Mouse (Mus musculus) macrophage (primary cell): ENCODE data around the gene Birc5. TPM values are rescaled to one million over a fixed set of nuclear protein-coding genes. Genes with fewer than 3 reads are reported as not detected.

Experiments used
- H3K27ac ChIP-seq: fragments of 350-480 bp; formaldehyde crosslinking; 2 replicates; pipeline ENCODE4 v1.9.0; 2021
- H3K36me3 ChIP-seq: fragments of 350-480 bp; formaldehyde crosslinking; 2 replicates; pipeline ENCODE4 v1.9.0; 2021; ENCODE audit errors: inconsistent target
- H3K4me3 ChIP-seq: fragments of 350-480 bp; formaldehyde crosslinking; 2 replicates; pipeline ENCODE4 v1.9.0; 2021; ENCODE audit errors: inconsistent target
- H3K79me2 ChIP-seq: fragments of 350-480 bp; formaldehyde crosslinking; 2 replicates; pipeline ENCODE4 v1.9.0; 2021; ENCODE audit errors: inconsistent target
- WGBS: methylation state at CpG from one replicate; pipeline ENCODE4 v1.1.7; 2026; ENCODE audit warnings: inconsistent platforms; ENCODE audit not compliant: missing documents; 5-methylcytosine and 5-hydroxymethylcytosine counted together
- polyA plus RNA-seq: library from polyadenylated mRNA; stranded (reverse); fragments of 250-400 nt; gene quantifications from 3 replicates; pipeline ENCODE4 v1.2.4, GENCODE M21; 2018; ENCODE audit warnings: inconsistent platforms

The Birc5 gene
- polyA plus RNA-seq, 1 experiment from 2014 or later, result 21.0 TPM

- H3K27ac ChIP-seq, result no peak overlapping the region
- WGBS, result 80% methylated on average over 5 of the region's 6 CpGs
- H3K4me3 ChIP-seq, result no peak overlapping the region
- H3K36me3 ChIP-seq, result no peaks in the 10 kb centered on the region
- no peaks in the 10 kb centered on the region for H3K79me2 ChIP-seq
Measured at GRCm38 (mm10) chr11:117875681-117876080, 26.6 kb downstream of the Birc5 start.

DNA sequence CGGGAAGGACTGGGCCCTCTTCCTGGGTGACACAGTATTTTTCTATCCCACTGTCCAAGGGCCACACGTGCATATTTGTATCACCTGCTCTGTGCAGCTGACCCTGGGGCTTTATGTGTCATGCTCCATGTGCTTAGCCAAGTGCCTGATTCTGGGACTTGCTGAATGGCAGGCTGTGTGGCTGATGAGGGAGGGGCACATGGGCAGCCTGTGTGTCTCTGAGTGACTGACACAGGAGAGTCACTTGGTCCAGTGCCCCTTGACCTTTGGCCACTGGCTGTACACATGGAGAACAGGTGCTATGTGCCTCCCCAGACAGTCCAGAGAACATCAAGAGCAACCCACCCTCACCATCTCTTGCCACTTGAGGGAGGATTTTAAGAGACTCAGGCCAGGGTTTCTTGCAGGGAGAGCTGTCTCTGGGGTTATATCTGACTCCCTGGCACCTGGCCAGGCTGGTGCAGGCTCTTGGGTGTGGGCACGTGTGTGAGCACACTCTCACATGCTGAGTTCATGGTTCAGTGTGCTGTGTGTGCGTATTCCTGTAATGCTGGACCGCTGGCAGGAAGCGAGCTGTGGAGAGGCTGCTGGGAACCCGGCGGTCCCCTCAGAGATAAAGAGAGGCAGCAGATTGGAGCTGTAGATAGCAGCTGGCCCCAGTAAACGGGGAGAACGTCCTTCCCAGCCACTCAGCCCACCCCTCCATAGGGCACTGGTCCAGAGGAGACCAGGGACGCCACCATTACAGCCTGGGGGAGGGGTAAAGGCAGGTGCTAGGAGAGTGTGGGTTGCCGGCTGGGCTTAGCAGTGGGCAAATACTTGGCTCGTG is 29.1 kb downstream of the Birc5 start:
- WGBS, result 16% methylated on average over 13 of the region's 13 CpGs
- H3K4me3 ChIP-seq, result no peak overlapping the region; the same call in 1 of the 2 replicates
- H3K36me3 ChIP-seq, result no peaks in the 10 kb centered on the region
- H3K79me2 ChIP-seq, result no peaks in the 10 kb centered on the region
- H3K27ac ChIP-seq, result peak overlapping the region; percentile 99

- Histone ChIP-seq H3K36me3 (no peaks in the 10 kb centered on the region), H3K4me3 (no peak overlapping the region; the same call in 1 of the 2 replicates), H3K79me2 (no peaks in the 10 kb centered on the region), H3K27ac (peak overlapping the region; percentile 99)
- 3% methylated on average over 8 of the region's 8 CpGs for WGBS
Measured at GRCm38 (mm10) chr11:117878892-117879291, 29.8 kb downstream of the Birc5 start.

- no peaks in the 10 kb centered on the region for H3K79me2 ChIP-seq
- H3K36me3 ChIP-seq, result no peaks in the 10 kb centered on the region
- 87% methylated on average over 6 of the region's 6 CpGs for WGBS
- peak overlapping the region; percentile 99 for H3K27ac ChIP-seq
- H3K4me3 ChIP-seq, result no peak overlapping the region
Measured at GRCm38 (mm10) chr11:117879676-117880075, 30.6 kb downstream of the Birc5 start.

- Histone ChIP-seq H3K79me2 (no peaks in the 10 kb centered on the region), H3K27ac (peak overlapping the region; percentile 99), H3K36me3 (no peaks in the 10 kb centered on the region), H3K4me3 (no peak overlapping the region)
- 92% methylated on average over 9 of the region's 9 CpGs for WGBS
Measured at GRCm38 (mm10) chr11:117880336-117880976, 31.4 kb downstream of the Birc5 start.

DNA sequence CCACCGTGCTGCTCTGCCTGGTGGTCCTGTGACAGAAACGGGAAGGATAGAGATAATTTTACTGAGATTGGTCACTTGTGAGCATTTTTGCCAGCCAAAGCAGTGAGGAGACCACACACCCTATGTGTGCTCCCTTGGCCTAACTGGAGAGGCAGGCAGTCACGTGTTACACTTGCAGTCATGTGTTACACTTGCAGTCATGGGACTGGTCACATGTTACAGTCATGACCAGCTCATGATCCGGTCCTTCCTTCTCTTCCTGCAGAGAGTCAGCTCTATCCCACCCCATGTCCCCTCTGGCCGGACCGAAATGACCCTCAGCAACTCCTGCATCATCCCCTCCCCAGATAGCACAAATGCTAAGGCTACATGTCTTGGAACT is 31.9 kb downstream of the Birc5 start:
- H3K4me3 ChIP-seq, result no peak overlapping the region
- no peaks in the 10 kb centered on the region for H3K36me3 ChIP-seq
- H3K27ac ChIP-seq, result peak overlapping the region; percentile 99
- H3K79me2 ChIP-seq, result no peaks in the 10 kb centered on the region
- 57% methylated on average over 6 of the region's 6 CpGs for WGBS

DNA sequence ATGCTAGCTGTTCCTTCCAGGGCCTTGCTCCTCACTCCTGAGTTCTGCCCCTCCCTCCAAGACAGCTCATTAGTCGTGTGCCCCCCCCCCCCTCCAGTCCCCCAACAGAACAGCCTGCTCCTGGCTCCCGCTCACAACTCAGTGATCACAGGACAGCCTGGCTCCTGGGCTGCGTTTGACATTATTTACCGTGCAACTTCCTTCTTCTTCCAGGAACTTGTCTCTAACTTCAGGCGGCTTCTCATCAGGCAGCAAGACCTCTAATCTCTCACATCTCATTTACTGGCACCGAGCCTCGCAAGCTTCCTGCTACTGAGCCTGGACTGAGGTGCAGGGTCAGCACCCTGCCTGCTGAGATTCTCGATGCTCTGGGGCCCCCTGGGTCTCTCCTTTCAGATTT is 32.7 kb downstream of the Birc5 start:
- Histone ChIP-seq H3K27ac (peak overlapping the region; percentile 99), H3K79me2 (no peaks in the 10 kb centered on the region), H3K36me3 (no peaks in the 10 kb centered on the region), H3K4me3 (no peak overlapping the region)
- WGBS, result 12% methylated on average over 8 of the region's 8 CpGs

- no peaks in the 10 kb centered on the region for H3K36me3 ChIP-seq
- peak overlapping the region; percentile 99 for H3K27ac ChIP-seq
- 100% methylated on average over 1 of the region's 1 CpGs for WGBS
- no peaks in the 10 kb centered on the region for H3K79me2 ChIP-seq
- H3K4me3 ChIP-seq, result no peak overlapping the region
Measured at GRCm38 (mm10) chr11:117882208-117882607, 33.2 kb downstream of the Birc5 start.

DNA sequence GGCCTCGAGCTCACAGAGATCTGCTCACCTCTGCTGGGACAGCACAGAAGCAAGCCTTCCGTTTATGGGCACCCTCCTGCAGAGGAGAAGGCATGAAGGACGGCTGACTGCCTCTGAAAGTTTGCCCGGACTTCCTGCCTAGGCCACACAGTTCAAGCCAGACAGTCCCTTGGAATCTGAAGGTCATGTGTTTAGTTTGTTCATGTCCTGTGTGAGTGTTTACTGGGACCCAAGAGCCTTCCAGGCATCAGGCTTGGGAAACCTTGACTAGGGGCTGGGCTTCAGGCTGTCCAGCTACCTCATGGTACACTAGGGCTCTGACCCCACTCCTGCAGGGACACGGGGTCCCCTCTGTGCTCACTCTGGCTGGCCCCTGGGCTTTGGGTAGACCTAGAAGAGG is 36.9 kb downstream of the Birc5 start:
- WGBS, result 42% methylated on average over 5 of the region's 5 CpGs
- Histone ChIP-seq H3K27ac (no peak overlapping the region), H3K79me2 (no peaks in the 10 kb centered on the region), H3K4me3 (no peak overlapping the region), H3K36me3 (no peaks in the 10 kb centered on the region)

DNA sequence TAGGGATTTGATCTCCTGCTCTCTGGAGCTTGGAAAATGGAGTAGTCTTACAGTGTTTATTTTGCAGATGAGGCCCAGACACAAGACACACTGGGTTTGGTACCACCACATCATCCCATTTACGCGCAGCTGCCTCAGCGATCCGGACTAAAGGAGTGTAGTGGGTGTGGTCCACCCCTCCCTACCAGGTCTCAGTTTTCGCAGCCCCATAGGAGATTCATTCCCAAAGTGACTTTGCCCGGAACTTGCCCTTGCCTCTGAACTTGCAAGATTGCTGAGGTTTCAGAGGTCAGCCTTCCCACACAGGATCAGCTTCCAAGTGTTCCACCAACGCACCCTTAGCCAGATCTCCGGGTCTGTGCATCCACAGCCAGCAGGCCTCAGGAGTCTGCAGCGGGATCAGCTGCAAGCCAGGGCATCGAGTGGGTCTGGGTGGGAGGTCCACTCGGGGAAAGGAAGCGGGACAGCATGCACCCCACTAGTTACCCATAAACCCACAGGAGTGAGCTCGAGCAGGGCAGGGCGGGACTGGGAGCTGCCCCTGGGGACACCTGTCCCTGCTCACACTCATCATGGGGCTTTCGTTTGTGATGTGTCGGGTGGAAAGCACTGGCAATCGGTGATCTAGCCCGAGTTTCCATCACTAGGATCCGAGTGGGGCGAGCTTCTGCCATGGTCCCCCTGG is 39.3 kb downstream of the Birc5 start:
- 94% methylated on average over 20 of the region's 20 CpGs for WGBS
- H3K27ac ChIP-seq, result no peak overlapping the region
- H3K36me3 ChIP-seq, result no peaks in the 10 kb centered on the region
- H3K79me2 ChIP-seq, result no peaks in the 10 kb centered on the region
- H3K4me3 ChIP-seq, result no peak overlapping the region

- no peak overlapping the region for H3K27ac ChIP-seq
- H3K79me2 ChIP-seq, result no peaks in the 10 kb centered on the region
- no peak overlapping the region for H3K4me3 ChIP-seq
- 84% methylated on average over 28 of the region's 33 CpGs for WGBS
- H3K36me3 ChIP-seq, result no peaks in the 10 kb centered on the region
Measured at GRCm38 (mm10) chr11:117888853-117889822, 40.1 kb downstream of the Birc5 start.

DNA sequence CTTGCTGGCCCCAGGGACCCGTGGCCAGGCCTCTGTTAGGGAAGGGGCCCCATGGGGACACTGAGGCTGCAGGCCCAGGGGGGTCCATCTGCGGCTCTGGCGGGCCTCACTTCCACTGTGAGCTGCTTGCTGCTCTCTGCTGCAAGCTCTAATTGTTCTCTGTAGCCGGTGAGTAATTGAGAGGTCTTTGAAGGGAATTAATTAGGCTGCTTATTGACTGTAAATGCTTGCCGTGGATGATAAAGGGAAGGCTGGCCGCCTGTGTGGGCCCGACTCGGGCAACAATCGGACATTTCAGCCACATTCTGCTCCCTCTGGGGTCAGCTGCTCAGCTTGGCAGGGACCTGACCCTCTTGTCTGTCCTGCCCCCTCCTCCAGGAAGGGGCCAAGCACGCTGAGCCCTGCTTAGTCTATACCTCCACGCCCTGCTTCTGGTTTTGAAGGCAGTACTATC is 40.9 kb downstream of the Birc5 start:
- WGBS, result 84% methylated on average over 11 of the region's 11 CpGs
- no peaks in the 10 kb centered on the region for H3K79me2 ChIP-seq
- no peak overlapping the region for H3K27ac ChIP-seq
- no peak overlapping the region for H3K4me3 ChIP-seq
- H3K36me3 ChIP-seq, result no peaks in the 10 kb centered on the region

- no peak overlapping the region for H3K4me3 ChIP-seq
Measured at GRCm38 (mm10) chr11:117890519-117891282, 41.6 kb downstream of the Birc5 start.

More at GRCm38 (mm10) chr11:117890519-117891282, 41.6 kb downstream of the Birc5 start:
- Histone ChIP-seq H3K79me2 (no peaks in the 10 kb centered on the region), H3K36me3 (no peaks in the 10 kb centered on the region), H3K27ac (no peak overlapping the region)
- 86% methylated on average over 12 of the region's 13 CpGs for WGBS
